Mouse (Mus musculus): ENCODE measurements around the gene Map2k5.

DNA sequence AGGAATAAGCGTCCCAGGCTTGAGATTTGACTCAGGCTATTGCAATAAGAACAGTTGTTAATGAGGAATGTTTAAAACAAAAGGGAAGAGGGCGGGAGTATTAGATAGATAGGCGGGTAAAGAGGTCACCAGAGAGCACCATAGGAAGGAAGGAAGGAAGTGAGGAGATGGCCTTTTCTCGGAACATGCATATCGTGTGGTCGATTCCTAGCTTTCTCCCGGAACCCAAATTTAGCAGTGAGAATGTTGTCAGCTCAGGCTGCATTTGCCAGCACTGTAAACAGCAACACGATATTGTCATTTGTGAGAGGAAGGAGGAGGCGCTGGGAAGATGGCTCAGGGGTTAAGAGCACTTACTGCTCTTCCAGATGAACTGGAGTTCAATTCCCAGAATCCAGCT lies 253.2 kb downstream of the Map2k5 start:
- TF ChIP-seq POLR2A (IDR thresholded peaks at IDR 0.05; ENCODE audit: insufficient read depth, low read depth, low read length) (no peak), CTCF (IDR thresholded peaks at IDR 0.05; ENCODE audit: insufficient read depth, low read depth, low read length) (no peak)

All from olfactory bulb, adult 2 months (tissue).